Mouse (Mus musculus) brown adipose tissue, adult 24 weeks (tissue): Measurements from ENCODE around the gene Chl1. TPM values are rescaled to one million over a fixed set of nuclear protein-coding genes. Genes with fewer than 3 reads are reported as not detected.

ENCODE experiments used
- H3K27ac ChIP-seq: fragments of 200-500 bp; replicated peaks from 2 replicates; pipeline ENCODE4 v1.5.1; 2012; ENCODE audit warnings: low read depth, mild to moderate bottlenecking, low read length
- H3K4me1 ChIP-seq: fragments of 200-500 bp; 2 replicates; pipeline ENCODE4 v1.6.1; 2012; ENCODE audit warnings: low read length, mixed read lengths; ENCODE audit not compliant: control insufficient read depth, insufficient read depth, insufficient read length
- H3K4me3 ChIP-seq: fragments of 200-500 bp; 2 replicates; pipeline ENCODE4 v1.5.1; 2012; ENCODE audit warnings: low read depth, mild to moderate bottlenecking, low read length, moderate library complexity; ENCODE audit not compliant: insufficient read depth
- polyA plus RNA-seq: library from polyadenylated mRNA; stranded (reverse); fragments of >200 nt; gene quantifications from 2 replicates; pipeline ENCODE4 v1.2.4, GENCODE M21; 2012; ENCODE audit not compliant: missing spikeins, insufficient read depth, insufficient read length

Gene Chl1
- polyA plus RNA-seq, 1 experiment: 0.48 TPM

- no peaks in the 10 kb centered on the region for H3K4me1 ChIP-seq
Measured at GRCm38 (mm10) chr6:103584224-103584623, 73.8 kb downstream of the Chl1 start.

DNA sequence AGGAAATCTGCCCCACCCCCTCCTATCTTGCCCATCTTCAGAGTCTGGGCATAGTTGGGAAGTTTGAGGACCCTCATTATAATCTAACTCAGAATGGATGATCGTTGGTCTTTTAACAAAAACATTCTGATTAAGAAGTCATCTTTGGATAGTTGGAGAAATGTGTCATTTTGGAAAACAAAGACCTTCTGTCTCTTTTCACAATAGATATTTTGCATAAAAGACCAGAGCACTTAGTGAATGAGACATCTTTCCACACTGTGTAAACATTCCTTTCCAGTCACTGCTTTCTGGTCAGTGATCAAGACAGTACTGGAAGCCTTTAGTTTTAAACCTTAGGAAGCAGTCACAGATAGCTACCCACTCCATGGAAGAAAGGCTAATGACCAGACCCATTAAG lies 75.3 kb downstream of the Chl1 start:
- no peak overlapping the region for H3K27ac ChIP-seq
- H3K4me1 ChIP-seq: no peaks in the 10 kb centered on the region
- H3K4me3 ChIP-seq: no peak overlapping the region

More at GRCm38 (mm10) chr6:103584224-103584623, 73.8 kb downstream of the Chl1 start:
- no peak overlapping the region for H3K4me3 ChIP-seq
- no peak overlapping the region for H3K27ac ChIP-seq

GRCm38 (mm10) chr6:103586081-103586480 lies 75.7 kb downstream of the Chl1 start:
- no peak overlapping the region for H3K4me3 ChIP-seq
- no peak overlapping the region for H3K27ac ChIP-seq
- no peaks in the 10 kb centered on the region for H3K4me1 ChIP-seq

GRCm38 (mm10) chr6:103602070-103602469 lies 91.7 kb downstream of the Chl1 start:
- Histone ChIP-seq H3K4me3 (no peak overlapping the region), H3K27ac (no peak overlapping the region), H3K4me1 (no peaks in the 10 kb centered on the region)

- H3K4me3 ChIP-seq: no peak overlapping the region
- no peak overlapping the region for H3K27ac ChIP-seq
- H3K4me1 ChIP-seq: no peaks in the 10 kb centered on the region
Measured at GRCm38 (mm10) chr6:103610656-103611055, 100.3 kb downstream of the Chl1 start.

DNA sequence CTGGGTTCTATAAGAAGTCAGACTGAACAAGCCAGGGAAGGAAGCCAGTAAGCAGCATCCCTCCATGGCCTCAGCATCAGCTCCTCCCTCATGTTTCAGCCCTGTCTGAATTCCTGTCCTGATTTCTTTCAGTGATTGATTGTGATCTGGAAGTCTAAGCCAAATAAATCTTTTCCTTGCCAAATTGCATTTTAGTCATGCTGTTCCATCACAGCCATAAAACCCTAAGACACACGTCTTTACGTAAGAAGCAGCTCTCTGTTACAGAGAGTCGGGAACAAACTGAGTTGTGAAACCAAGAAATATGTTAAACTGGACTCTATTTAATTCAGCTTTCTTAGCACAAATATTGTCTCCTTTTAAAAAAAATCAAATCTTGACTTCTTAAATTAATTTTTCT lies 102.2 kb downstream of the Chl1 start:
- H3K27ac ChIP-seq: no peak overlapping the region
- H3K4me1 ChIP-seq: no peaks in the 10 kb centered on the region
- no peak overlapping the region for H3K4me3 ChIP-seq

DNA sequence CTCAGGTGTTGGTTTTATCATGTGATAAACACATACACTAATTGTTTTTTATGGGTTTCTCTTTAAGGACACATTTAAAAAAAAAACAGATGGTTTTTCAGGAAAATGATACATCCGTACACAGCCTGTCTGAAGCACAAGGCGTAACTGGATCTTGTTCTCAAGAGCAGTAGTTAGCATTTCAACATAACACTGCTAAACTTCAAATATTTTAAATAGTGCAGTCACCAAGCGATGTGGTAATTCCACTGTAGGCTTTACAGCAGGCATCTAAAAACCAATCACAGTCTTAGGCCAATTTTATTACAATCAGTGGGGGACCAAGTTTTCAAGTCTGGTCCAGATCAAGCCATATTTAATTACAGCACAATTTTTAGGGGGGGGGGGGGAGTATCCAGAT lies 103.3 kb downstream of the Chl1 start:
- no peak overlapping the region for H3K4me3 ChIP-seq
- H3K4me1 ChIP-seq: no peaks in the 10 kb centered on the region
- H3K27ac ChIP-seq: no peak overlapping the region

DNA sequence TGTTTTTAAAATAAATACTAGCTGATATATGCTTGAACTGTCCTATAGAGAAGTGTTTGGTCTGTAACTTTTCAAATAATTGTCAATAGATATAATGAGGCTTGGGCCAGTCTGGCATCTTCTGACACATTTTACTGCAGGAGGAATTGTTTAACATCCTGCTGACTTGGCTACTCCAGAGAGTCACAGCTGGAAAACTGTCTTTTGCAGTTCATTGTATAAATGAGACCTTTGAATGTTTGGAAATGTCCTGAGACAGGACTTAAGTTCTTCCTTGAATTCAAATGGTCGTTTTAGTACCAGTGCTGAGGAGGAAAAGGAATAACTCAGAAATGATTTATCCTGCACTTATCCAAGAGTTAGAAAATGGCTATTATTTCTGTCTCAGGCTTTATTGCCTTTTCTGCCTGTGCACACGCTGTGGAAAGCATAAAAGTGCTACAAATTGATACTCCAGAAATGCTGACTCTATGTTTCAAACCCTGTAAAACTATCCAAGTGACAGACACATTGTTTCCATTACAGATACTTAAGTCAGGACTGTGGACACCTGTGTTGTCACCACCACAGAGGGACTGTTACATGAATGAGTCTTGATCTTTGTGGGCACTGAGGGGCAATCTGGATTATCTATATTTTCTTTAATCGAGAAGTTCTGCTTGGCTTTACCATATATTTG lies 105.7 kb downstream of the Chl1 start:
- H3K4me3 ChIP-seq: no peak overlapping the region
- H3K27ac ChIP-seq: no peak overlapping the region

DNA sequence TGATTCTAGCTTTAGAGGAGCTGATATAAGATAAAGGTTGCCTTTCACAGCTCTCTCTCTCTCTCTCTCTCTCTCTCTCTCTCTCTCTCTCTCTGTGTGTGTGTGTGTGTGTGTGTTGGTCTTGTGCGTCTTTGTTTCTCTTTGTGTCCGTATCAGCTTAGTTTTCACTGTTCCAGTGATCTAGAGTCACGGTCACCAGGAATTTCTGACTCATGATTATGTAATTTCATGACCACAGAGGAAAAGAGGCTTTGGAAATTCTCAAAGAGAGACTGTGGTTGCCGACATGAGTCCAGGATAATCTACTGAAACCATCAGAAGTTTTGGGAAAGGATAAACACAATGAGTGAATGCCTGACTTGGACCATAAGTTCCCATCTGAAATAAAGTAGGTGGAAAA lies 110.5 kb downstream of the Chl1 start:
- no peaks in the 10 kb centered on the region for H3K4me1 ChIP-seq
- no peak overlapping the region for H3K27ac ChIP-seq
- H3K4me3 ChIP-seq: no peak overlapping the region

More for the DNA sequence above, 105.7 kb downstream of the Chl1 start:
- no peaks in the 10 kb centered on the region for H3K4me1 ChIP-seq

DNA sequence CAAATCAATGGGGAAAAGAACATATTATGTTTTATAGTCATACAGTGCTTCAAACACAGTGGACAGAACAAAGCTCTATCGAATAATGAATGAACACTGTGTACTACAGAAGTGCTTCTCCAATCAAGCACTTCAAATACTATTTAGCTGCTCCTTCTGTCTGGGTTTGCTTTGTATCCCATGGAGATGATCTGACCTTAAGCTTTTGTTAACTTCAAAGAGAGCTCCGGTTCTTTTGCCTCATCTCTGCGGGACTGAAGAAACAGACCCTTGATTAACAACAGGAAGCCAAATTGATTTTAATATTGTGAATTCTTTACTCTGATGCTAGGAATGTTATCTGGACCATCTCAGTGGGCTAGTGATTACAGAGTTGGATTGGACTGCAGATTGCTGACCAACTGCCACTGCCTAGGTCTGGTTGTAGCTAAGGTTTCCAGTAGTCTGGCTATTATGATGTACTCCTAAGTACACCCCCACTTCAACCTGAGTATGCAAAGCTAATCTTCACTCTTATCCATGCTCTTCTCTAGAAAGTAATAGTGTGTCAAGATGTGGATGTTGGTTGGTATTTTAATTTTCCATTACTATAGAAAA lies 111.8 kb downstream of the Chl1 start:
- H3K4me1 ChIP-seq: no peaks in the 10 kb centered on the region
- H3K27ac ChIP-seq: no peak overlapping the region
- no peak overlapping the region for H3K4me3 ChIP-seq

DNA sequence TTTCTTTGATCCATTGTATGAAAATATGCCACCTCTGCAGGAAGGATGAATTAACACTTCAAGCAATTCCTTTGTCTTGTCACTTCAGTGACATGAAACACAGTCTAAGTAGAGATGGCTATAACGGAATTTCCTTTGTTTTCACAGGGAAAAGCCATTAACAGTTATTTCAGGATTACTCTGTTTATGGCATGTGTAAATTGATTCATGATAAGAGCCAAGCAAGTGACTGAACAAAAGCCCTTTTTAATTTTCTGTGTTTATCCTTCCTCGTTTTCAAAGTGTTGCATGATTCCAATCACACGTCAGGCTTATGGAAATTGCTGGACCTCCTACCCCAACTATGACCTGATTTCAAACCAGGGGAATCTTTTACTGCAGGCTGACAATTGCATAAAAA lies 122.5 kb downstream of the Chl1 start:
- Histone ChIP-seq H3K4me3 (no peak overlapping the region), H3K4me1 (no peaks in the 10 kb centered on the region), H3K27ac (no peak overlapping the region)

- Histone ChIP-seq H3K27ac (no peak overlapping the region), H3K4me3 (no peak overlapping the region), H3K4me1 (no peaks in the 10 kb centered on the region)
Measured at GRCm38 (mm10) chr6:103656778-103657177, 146.4 kb downstream of the Chl1 start.

- no peak overlapping the region for H3K4me3 ChIP-seq
- H3K27ac ChIP-seq: no peak overlapping the region
- H3K4me1 ChIP-seq: no peaks in the 10 kb centered on the region
Measured at GRCm38 (mm10) chr6:103659173-103659572, 148.8 kb downstream of the Chl1 start.

DNA sequence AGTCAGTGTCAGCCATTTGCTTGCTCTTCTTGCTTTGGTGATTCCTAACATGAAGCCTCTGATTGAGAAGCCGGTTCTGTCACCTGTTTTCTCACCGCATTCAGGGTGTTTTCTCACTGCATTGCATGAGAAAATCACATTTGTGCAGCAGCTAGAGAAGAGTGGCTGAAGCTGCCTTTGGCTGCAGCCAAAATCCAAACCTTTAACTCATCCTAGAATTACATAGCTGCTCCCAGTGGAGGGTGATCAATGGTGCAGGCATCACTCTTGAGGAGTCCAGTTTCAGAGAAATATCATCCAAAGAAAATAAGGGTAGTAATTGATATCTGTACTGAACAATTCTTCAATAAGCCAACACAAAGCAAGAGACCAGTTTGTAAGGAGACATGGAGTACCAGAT lies 154.8 kb downstream of the Chl1 start:
- Histone ChIP-seq H3K4me3 (no peak overlapping the region), H3K27ac (no peak overlapping the region), H3K4me1 (no peaks in the 10 kb centered on the region)

DNA sequence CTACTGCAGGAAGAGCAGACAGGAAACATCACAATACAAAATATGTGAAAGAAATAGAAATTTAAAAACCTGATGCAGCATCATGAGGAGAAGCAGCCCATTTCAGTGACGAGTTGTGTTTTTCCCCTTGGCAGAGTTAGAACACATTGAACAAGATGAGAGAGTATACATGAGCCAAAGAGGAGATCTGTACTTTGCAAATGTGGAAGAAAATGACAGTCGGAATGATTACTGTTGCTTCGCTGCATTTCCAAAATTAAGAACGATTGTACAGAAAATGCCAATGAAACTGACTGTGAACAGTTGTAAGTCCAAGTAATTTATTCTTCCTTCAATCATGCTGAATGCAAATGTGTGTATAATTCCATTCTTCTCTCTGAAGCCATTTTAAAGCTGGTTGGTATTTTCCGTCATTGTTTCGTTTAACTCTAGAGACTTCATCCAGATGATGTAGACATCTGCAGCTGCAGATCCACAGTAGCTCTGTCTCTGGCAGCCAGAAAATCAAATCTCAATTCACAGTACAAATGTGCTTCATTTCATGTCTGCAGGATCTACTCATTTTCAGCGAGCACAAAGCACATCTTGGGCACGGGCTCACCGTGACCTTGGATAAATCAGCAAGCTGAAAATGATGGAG lies 155.4 kb downstream of the Chl1 start:
- Histone ChIP-seq H3K4me3 (no peak overlapping the region), H3K27ac (no peak overlapping the region), H3K4me1 (no peaks in the 10 kb centered on the region)

DNA sequence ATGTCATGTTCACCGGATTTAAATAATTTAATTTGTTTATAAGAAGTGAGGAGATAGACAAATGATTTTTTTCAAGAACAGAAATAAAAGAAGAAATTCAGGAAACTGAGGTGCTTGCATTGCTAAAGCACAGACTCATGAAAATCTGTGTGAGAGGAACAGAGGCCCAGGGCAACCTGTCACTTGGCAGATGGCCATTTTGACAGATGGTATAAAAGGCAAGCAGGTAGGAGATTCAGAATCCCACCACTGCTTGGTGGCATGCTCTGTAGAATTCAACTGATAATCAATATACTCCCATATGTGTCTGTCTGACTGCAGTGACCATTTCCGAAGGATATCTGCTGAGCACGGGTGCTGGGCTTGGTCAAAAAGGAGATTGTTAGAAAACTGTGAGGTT lies 162.7 kb downstream of the Chl1 start:
- no peaks in the 10 kb centered on the region for H3K4me1 ChIP-seq
- H3K4me3 ChIP-seq: no peak overlapping the region
- H3K27ac ChIP-seq: no peak overlapping the region
